19 mouse cellular contexts compared by ENCODE assay signal in the genomic region with DNA sequence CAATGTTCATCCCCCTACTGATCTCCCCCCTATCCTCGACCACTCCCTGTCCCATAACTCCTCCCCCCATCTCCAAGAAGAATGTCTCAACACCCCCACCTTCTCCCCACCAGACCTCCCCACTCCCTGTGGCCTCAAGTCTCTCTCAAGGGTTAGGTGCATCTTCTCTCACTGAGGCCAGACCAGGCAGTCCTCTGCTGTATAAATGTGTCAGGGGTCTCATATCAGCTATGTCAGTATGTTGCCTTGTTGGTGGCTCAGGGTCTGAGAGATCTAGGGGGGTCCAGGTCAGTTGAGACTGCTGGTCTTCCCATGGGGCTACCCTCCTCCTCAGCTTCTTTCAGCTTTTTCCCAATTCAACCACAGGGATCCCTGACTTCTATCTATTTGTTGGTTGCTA.
A peak's percentile ranks its signal among the peaks of the same experiment; 100 is the strongest.
DNase-seq lines count a peak whose midpoint lies in the region; ATAC-seq and TF ChIP-seq lines count a peak whose summit lies in the region.
"Had no signal": no experiment of that assay in that cellular context is flagged by ENCODE, and none has a peak within 500 bp of the region (broad histone marks: within the 10 kb centered on the region; RNA-seq: fewer than 3 reads in every experiment).

No protein-coding gene starts in this region.

- WGBS in heart, adult 2 months: 40% methylated on average over 1 of the region's 1 CpGs
- 17% methylated on average over 1 of the region's 1 CpGs for WGBS in lung, embryonic 15.5 days

- H3K9me3 ChIP-seq in lung, embryonic 15.5 days: no peaks in the 10 kb centered on the region
- H3K9me3 ChIP-seq: G1E had no signal

- intact Hi-C loops in heart, adult 2 months (cut with DNase I): no loop called here

- peak; percentile 55 for DNase-seq in heart, adult 11 months
- no peak for DNase-seq in heart, adult 2 months
- DNase-seq in lung, postnatal 4 days: no peak
- DNase-seq: adrenal gland, adult 2 months; adrenal gland, adult 8-10 months; adrenal gland, postnatal 10 days; adrenal gland, postnatal 14 days; adrenal gland, postnatal 25 days; adrenal gland, postnatal 36 days; B cell, adult 2 months; cerebellum, adult 11 months; cerebellum, adult 11-12 months; cerebellum, adult 18-20 months had no signal

- H3K79me2 ChIP-seq in heart, adult 2 months (replicated peaks; ENCODE audit: control insufficient read depth, insufficient read depth, low read length): no peaks in the 10 kb centered on the region

- no peaks in the 10 kb centered on the region for H3K36me3 ChIP-seq in heart, adult 2 months (ENCODE audit: control insufficient read depth, insufficient read depth, low read length)
- H3K36me3 ChIP-seq in lung, embryonic 15.5 days: no peaks in the 10 kb centered on the region; the same call in 1 of the 2 replicates
- H3K36me3 ChIP-seq: G1E had no signal

- H3K27ac ChIP-seq in heart, adult 2 months: no peak overlapping the region
- no peak overlapping the region for H3K27ac ChIP-seq in lung, embryonic 15.5 days

- TF ChIP-seq EP300 in heart, adult 2 months (IDR thresholded peaks at IDR 0.05; ENCODE audit: insufficient read depth, low read depth, low read length): no peak

- H3K4me1 ChIP-seq in heart, adult 2 months (ENCODE audit: control insufficient read depth, insufficient read depth, low read length): no peaks in the 10 kb centered on the region
- H3K4me1 ChIP-seq in lung, embryonic 15.5 days: no peaks in the 10 kb centered on the region

- ATAC-seq in lung, embryonic 15.5 days (ENCODE audit: borderline replicate concordance, extremely low read depth, low FRiP score, low TSS enrichment): peak; percentile 52; the same call in 1 of the 2 replicates
- ATAC-seq: activated CD4-positive, CD25-positive, alpha-beta regulatory T cell, adult 4 months; CD4-positive, CD25-positive, alpha-beta regulatory T cell, adult 4 months; Patski had no signal

- no peak overlapping the region for H3K4me3 ChIP-seq in heart, adult 2 months
- H3K4me3 ChIP-seq in lung, embryonic 15.5 days: no peak overlapping the region

- no peak overlapping the region for H3K4me2 ChIP-seq in lung, embryonic 15.5 days

- TF ChIP-seq POLR2A in heart, adult 2 months (IDR thresholded peaks at IDR 0.05; ENCODE audit: insufficient read depth, low read depth, low read length): no peak

- TF ChIP-seq CTCF in heart, adult 2 months (IDR thresholded peaks at IDR 0.05): no peak

- H3K9ac ChIP-seq in heart, adult 2 months (ENCODE audit: low read depth, low read length): no peak overlapping the region
- no peak overlapping the region for H3K9ac ChIP-seq in lung, embryonic 15.5 days

- H3K27me3 ChIP-seq in heart, adult 2 months (ENCODE audit: control insufficient read depth, insufficient read depth, low read length): no peaks in the 10 kb centered on the region
- no peaks in the 10 kb centered on the region for H3K27me3 ChIP-seq in lung, embryonic 15.5 days
- H3K27me3 ChIP-seq: CH12.LX, Patski had no signal
